Mouse (Mus musculus) E14TG2a.4 (cell line): Measurements from ENCODE around the gene Togaram2.

Source experiments
- CTCF ChIP-seq: conservative IDR thresholded peaks from 2 replicates; pipeline ENCODE4 v1.5.1; 2014; ENCODE audit warnings: low read length
- NANOG ChIP-seq: IDR thresholded peaks from 2 replicates; pipeline ENCODE4 v1.6.1; 2014; ENCODE audit warnings: borderline replicate concordance, low read length, mixed read lengths
- POU5F1 ChIP-seq: IDR thresholded peaks from 2 replicates; pipeline ENCODE4 v1.6.1; 2014; ENCODE audit warnings: low read length, borderline replicate concordance

- TF ChIP-seq CTCF, result no peak
- no peak for TF ChIP-seq POU5F1
- no peak for TF ChIP-seq NANOG
These were observed 22.1 kb downstream of the Togaram2 start for GRCm38 (mm10) chr17:71695151-71695550.
